Mouse (Mus musculus): ENCODE data around the gene Nbeal2.
A peak's percentile ranks its signal among the peaks of the same experiment; 100 is the strongest.

- TF ChIP-seq CTCF (IDR thresholded peaks at IDR 0.05; ENCODE audit: extremely low read depth, insufficient read depth, insufficient read length, insufficient replicate concordance) (peak; percentile 51; the same call in 1 of the 2 replicates), POLR2A (IDR thresholded peaks at IDR 0.05; ENCODE audit: low read depth, low read length) (no peak)
Measured at GRCm38 (mm10) chr9:110631191-110631590, 22.8 kb downstream of the Nbeal2 start.
